In genomic region chr8:128030335-128031280, GRCm38 (mm10) we compare ENCODE assay signal across 9 mouse cellular contexts.
DNase-seq lines count a peak whose midpoint lies in the region; ATAC-seq and TF ChIP-seq lines count a peak whose summit lies in the region.
"Had no signal": no experiment of that assay in that cellular context is flagged by ENCODE, and none has a peak within 500 bp of the region (broad histone marks: within the 10 kb centered on the region; RNA-seq: fewer than 3 reads in every experiment).

No protein-coding gene starts in this region.

- no peaks in the 10 kb centered on the region for H3K27me3 ChIP-seq in lung, embryonic 14.5 days (ENCODE audit: insufficient read depth, low read length)
- H3K27me3 ChIP-seq in liver, embryonic 11.5 days (replicated peaks; ENCODE audit: control insufficient read depth, insufficient read depth, low read length): no peaks in the 10 kb centered on the region
- H3K27me3 ChIP-seq: lung, embryonic 15.5 days had no signal

- H3K9me3 ChIP-seq in lung, embryonic 14.5 days (ENCODE audit: low read depth, low read length): no peaks in the 10 kb centered on the region
- no peaks in the 10 kb centered on the region for H3K9me3 ChIP-seq in liver, embryonic 11.5 days (ENCODE audit: control insufficient read depth, low read length)
- H3K9me3 ChIP-seq: lung, embryonic 15.5 days had no signal

- 70% methylated on average over 24 of the region's 24 CpGs for WGBS in lung, embryonic 14.5 days
- 80% methylated on average over 24 of the region's 24 CpGs for WGBS in liver, embryonic 11.5 days

- H3K4me1 ChIP-seq in lung, embryonic 14.5 days (ENCODE audit: insufficient read depth): peaks cover 8% of the 10 kb centered on the region
- H3K4me1 ChIP-seq in liver, embryonic 11.5 days (replicated peaks; ENCODE audit: control insufficient read depth, insufficient read depth, low read length): peaks cover 1% of the 10 kb centered on the region; the same call in 1 of the 2 replicates

- TF ChIP-seq CTCF in lung, embryonic 14.5 days (IDR thresholded peaks at IDR 0.05; ENCODE audit: low read depth): no peak

- H3K27ac ChIP-seq in lung, embryonic 14.5 days (ENCODE audit: low read depth): no peak overlapping the region
- H3K27ac ChIP-seq in liver, embryonic 11.5 days (ENCODE audit: low read depth, low read length): no peak overlapping the region
- H3K27ac ChIP-seq: lung, embryonic 15.5 days had no signal

- DNase-seq in lung, embryonic 14.5 days: peak; percentile 53
- DNase-seq in lung, postnatal 14 days: no peak
- DNase-seq in layer of hippocampus, postnatal 25 days (ENCODE audit: extremely low spot score in 1 of 2, low spot score in 1 of 2): peak; percentile 14 to 31
- peak; percentile 69 for DNase-seq in right cerebral cortex, postnatal 25 days
- DNase-seq in spleen, adult 12 weeks (ENCODE audit: low spot score): no peak
- DNase-seq in liver, embryonic 11.5 days (ENCODE audit: low spot score): no peak

- no peak for ATAC-seq in lung, embryonic 14.5 days (ENCODE audit: insufficient read depth)
- ATAC-seq in frontal cortex, adult (ENCODE audit: low TSS enrichment): peak; percentile 92
- no peak for ATAC-seq in megakaryocyte-erythroid progenitor cell, adult 5-6 weeks (replicated peaks; ENCODE audit: low FRiP score, low TSS enrichment, poor library complexity, severe bottlenecking)
- no peak for ATAC-seq in liver, embryonic 11.5 days (replicated peaks; ENCODE audit: low FRiP score)

- no peak overlapping the region for H3K4me3 ChIP-seq in lung, embryonic 14.5 days (ENCODE audit: low read depth, low read length)
- no peak overlapping the region for H3K4me3 ChIP-seq in liver, embryonic 11.5 days (ENCODE audit: low read depth, low read length)
- H3K4me3 ChIP-seq: lung, embryonic 15.5 days had no signal

- no peak overlapping the region for H3K4me2 ChIP-seq in lung, embryonic 14.5 days
- H3K4me2 ChIP-seq in liver, embryonic 11.5 days: no peak overlapping the region
- H3K4me2 ChIP-seq: lung, embryonic 15.5 days had no signal

- H3K9ac ChIP-seq in lung, embryonic 14.5 days: no peak overlapping the region
- H3K9ac ChIP-seq in liver, embryonic 11.5 days (ENCODE audit: low read depth, low read length): no peak overlapping the region
- H3K9ac ChIP-seq: lung, embryonic 15.5 days had no signal

- no peaks in the 10 kb centered on the region for H3K36me3 ChIP-seq in lung, embryonic 14.5 days (ENCODE audit: insufficient read depth)
- no peaks in the 10 kb centered on the region for H3K36me3 ChIP-seq in liver, embryonic 11.5 days (ENCODE audit: control insufficient read depth, insufficient read depth, low read length)
- H3K36me3 ChIP-seq: lung, embryonic 15.5 days had no signal

Comparison
In these comparisons a context has a peak if more than half of its experiments do, and no peak if none do; other contexts are left out.
1. DNase-seq: peak in lung, embryonic 14.5 days (single experiment), layer of hippocampus, postnatal 25 days (2 of 2) and right cerebral cortex, postnatal 25 days (single experiment); none in lung, postnatal 14 days (single experiment), spleen, adult 12 weeks (single experiment) and liver, embryonic 11.5 days (single experiment).